Mouse (Mus musculus) hindbrain, embryonic 15.5 days (tissue): Measurements from ENCODE around the gene Elf4. TPM values are rescaled to one million over a fixed set of nuclear protein-coding genes. Genes with fewer than 3 reads are reported as not detected.

ENCODE experiments used
- ATAC-seq: fragments of 200-750 bp; cut with Nextera tagmentation; 2 replicates; pipeline ENCODE4 v1.8.0; 2017; ENCODE audit warnings: low read depth, moderate number of reproducible peaks, moderate TSS enrichment; ENCODE audit not compliant: low FRiP score
- H3K27ac ChIP-seq: fragments of 300-500 bp; sonication (generic); replicated peaks from 2 replicates; pipeline ENCODE4 v1.5.1; 2015; ENCODE audit warnings: mild to moderate bottlenecking, inconsistent platforms
- H3K27me3 ChIP-seq: fragments of 300-500 bp; sonication (generic); 2 replicates; pipeline ENCODE4 v1.6.1; 2015; ENCODE audit warnings: control low read depth, inconsistent platforms
- H3K36me3 ChIP-seq: fragments of 300-500 bp; sonication (generic); 2 replicates; pipeline ENCODE4 v1.6.1; 2015; ENCODE audit warnings: control low read depth, inconsistent platforms
- H3K4me1 ChIP-seq: fragments of 300-500 bp; sonication (generic); replicated peaks from 2 replicates; pipeline ENCODE4 v1.6.1; 2015; ENCODE audit warnings: control low read depth, inconsistent platforms
- H3K4me2 ChIP-seq: fragments of 300-500 bp; sonication (generic); 2 replicates; pipeline ENCODE4 v1.6.1; 2015; ENCODE audit warnings: moderate library complexity, mild to moderate bottlenecking, inconsistent platforms
- H3K4me3 ChIP-seq: fragments of 300-500 bp; sonication (generic); 2 replicates; pipeline ENCODE4 v1.5.1; 2015; ENCODE audit warnings: mild to moderate bottlenecking, inconsistent platforms
- H3K9ac ChIP-seq: fragments of 300-500 bp; sonication (generic); 2 replicates; pipeline ENCODE4 v1.6.1; 2015; ENCODE audit warnings: inconsistent platforms
- H3K9me3 ChIP-seq: fragments of 300-500 bp; sonication (generic); 2 replicates; pipeline ENCODE4 v1.6.1; 2016; ENCODE audit warnings: control low read depth, inconsistent platforms
- WGBS: fragments of 180-500 bp; shearing (Covaris S2); methylation state at CpG from one replicate; pipeline ENCODE4 v1.1.7; 2015; 5-methylcytosine and 5-hydroxymethylcytosine counted together
- polyA plus RNA-seq: library from polyadenylated mRNA; unstranded; fragments of >200 nt; fragmentation: Nextera tagmentation; extraction: Ambion mirVana; gene quantifications from 2 replicates; pipeline ENCODE4 v1.2.1, GENCODE M21; 2015

Gene Elf4
- polyA plus RNA-seq, 1 experiment from 2014 or later = 0.80 TPM

DNA sequence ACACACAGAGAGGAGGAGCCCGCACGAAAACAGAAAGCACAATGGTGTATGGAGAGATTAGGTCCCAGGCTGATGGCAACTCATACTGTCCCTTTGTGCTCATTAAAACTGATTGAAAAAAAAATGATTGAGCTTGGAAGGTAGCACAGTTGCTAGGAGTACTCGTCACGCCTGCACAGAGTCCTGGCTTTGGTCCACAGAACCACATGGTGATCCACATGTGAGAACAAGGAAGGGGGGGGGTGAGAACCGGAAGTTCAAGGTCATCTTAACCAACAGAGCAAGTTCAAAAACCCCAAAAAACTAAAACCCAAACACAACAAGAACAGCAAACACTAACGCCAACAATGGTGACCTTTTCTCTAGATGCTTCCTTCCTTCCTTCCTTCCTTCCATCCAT lies 50.3 kb downstream of the Elf4 start:
- H3K36me3 ChIP-seq = no peaks in the 10 kb centered on the region
- H3K9ac ChIP-seq = no peak overlapping the region
- no peak for ATAC-seq
- no peak overlapping the region for H3K4me2 ChIP-seq
- WGBS = 82% methylated on average over 6 of the region's 6 CpGs
- no peaks in the 10 kb centered on the region for H3K9me3 ChIP-seq
- no peaks in the 10 kb centered on the region for H3K27me3 ChIP-seq
- no peak overlapping the region for H3K27ac ChIP-seq
- no peak overlapping the region for H3K4me3 ChIP-seq
- no peaks in the 10 kb centered on the region for H3K4me1 ChIP-seq

DNA sequence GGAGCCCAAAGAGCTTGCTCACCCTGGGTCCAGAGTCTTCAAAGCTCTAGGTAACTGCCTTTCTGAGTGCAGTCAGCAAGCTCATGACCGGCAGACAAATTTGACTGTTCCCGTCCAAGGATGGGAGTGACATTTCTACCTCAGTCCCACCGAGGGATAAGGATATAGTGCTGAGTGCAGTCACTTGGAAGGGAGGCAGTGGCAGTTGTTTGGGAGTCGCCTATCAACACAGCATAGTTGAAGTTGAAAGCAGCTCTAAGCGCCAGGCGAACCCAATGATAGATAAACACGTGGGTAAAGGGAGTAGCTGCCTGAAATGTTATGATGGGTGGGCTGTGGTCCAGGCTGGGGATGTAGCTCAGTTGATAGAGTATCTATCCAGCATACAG lies 52.5 kb downstream of the Elf4 start:
- Histone ChIP-seq H3K9ac (no peak overlapping the region), H3K27me3 (no peaks in the 10 kb centered on the region), H3K4me3 (peak overlapping the region; percentile 48), H3K4me1 (no peaks in the 10 kb centered on the region), H3K9me3 (no peaks in the 10 kb centered on the region), H3K4me2 (peak overlapping the region; percentile 57), H3K27ac (no peak overlapping the region), H3K36me3 (no peaks in the 10 kb centered on the region)
- 28% methylated on average over 7 of the region's 7 CpGs for WGBS
- ATAC-seq = peak; percentile 38

GRCm38 (mm10) chrX:48409611-48410387 lies 53.1 kb downstream of the Elf4 start:
- WGBS = 22% methylated on average over 33 of the region's 36 CpGs
- no peak overlapping the region for H3K9ac ChIP-seq
- H3K4me1 ChIP-seq = no peaks in the 10 kb centered on the region
- no peak overlapping the region for H3K27ac ChIP-seq
- H3K36me3 ChIP-seq = 0 out of 2 replicates have a peak, but pooled peaks cover under 1% of the 10 kb centered on the region
- peak; percentile 92 for ATAC-seq
- peak overlapping the region; percentile 48 for H3K4me3 ChIP-seq
- peak overlapping the region; percentile 57 for H3K4me2 ChIP-seq
- no peaks in the 10 kb centered on the region for H3K27me3 ChIP-seq
- no peaks in the 10 kb centered on the region for H3K9me3 ChIP-seq

DNA sequence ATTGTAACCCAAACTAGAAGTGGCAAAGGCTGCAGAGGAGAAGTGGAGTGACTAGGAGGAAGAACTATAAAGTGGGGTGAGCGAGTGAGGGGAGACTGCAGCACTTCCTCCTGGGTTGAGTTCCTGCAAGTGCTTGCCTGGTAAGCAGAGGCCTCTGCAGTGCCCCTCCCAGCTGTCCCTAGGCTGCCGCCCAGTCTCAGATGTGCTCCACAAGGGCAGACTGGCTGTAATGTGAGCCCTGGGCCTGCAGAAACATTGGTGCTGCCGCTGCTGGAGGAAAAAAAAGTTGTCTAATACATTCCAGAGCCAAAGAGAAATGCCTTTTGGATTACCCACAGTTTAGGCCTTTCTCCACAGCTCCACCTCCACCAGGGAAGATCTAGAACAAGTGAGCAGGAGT lies 57.8 kb downstream of the Elf4 start:
- H3K27ac ChIP-seq = no peak overlapping the region
- no peak for ATAC-seq
- no peaks in the 10 kb centered on the region for H3K27me3 ChIP-seq
- H3K9me3 ChIP-seq = no peaks in the 10 kb centered on the region
- H3K4me3 ChIP-seq = no peak overlapping the region
- H3K4me2 ChIP-seq = no peak overlapping the region
- H3K4me1 ChIP-seq = no peaks in the 10 kb centered on the region
- no peak overlapping the region for H3K9ac ChIP-seq
- 51% methylated on average over 3 of the region's 3 CpGs for WGBS
- peaks cover 18% of the 10 kb centered on the region for H3K36me3 ChIP-seq

DNA sequence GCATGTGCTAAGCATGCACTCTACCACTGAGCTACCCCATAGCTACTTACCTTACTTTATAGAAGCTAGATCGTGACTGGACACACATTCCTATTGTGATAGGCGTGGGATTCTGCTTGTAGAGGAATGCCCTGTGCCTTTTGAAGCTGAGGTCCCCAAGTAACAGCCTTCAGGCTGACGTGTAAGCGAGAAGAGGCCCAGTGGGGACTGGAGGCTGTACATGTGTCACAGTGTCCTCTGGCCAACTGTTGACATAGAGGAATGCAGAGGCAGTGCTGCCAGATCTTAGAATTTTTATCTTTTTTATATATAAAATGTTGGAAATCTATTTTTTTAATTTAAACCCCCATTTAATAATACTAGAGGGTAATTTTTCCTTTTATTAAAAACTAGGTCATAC lies 62.9 kb downstream of the Elf4 start:
- Histone ChIP-seq H3K27me3 (no peaks in the 10 kb centered on the region), H3K4me1 (no peaks in the 10 kb centered on the region), H3K27ac (no peak overlapping the region), H3K4me2 (no peak overlapping the region), H3K4me3 (no peak overlapping the region), H3K9me3 (no peaks in the 10 kb centered on the region), H3K9ac (no peak overlapping the region), H3K36me3 (peaks cover 18% of the 10 kb centered on the region)
- WGBS = 80% methylated on average over 4 of the region's 4 CpGs
- ATAC-seq = no peak

DNA sequence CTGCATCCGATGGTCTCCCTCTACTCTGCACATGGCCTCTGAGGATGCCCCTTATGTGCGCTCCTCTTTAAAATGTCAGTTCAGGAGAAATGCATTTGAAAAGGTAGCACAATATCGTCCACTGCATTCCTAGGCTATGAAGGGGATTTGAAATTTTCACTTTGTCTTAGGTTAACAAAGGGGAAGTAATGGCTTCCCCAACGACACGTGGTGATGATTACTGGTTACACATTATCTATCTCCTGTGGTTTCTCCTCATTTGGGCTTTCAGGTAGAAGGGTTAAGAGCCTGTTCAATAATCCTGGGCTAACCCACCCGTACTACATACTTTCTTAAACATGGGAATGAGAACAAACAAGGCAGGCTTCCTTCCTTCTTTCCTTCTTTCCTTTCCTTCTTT lies 73.6 kb downstream of the Elf4 start:
- Histone ChIP-seq H3K36me3 (peaks cover 37% of the 10 kb centered on the region), H3K27ac (no peak overlapping the region), H3K27me3 (no peaks in the 10 kb centered on the region), H3K9ac (no peak overlapping the region), H3K4me1 (no peaks in the 10 kb centered on the region), H3K9me3 (no peaks in the 10 kb centered on the region), H3K4me2 (no peak overlapping the region), H3K4me3 (no peak overlapping the region)
- 85% methylated on average over 6 of the region's 6 CpGs for WGBS
- ATAC-seq = no peak

- no peak overlapping the region; the same call in 1 of the 2 replicates for H3K27ac ChIP-seq
- WGBS = 27% methylated on average over 4 of the region's 4 CpGs
- H3K4me1 ChIP-seq = no peaks in the 10 kb centered on the region
Measured at GRCm38 (mm10) chrX:48385927-48386326, 77.0 kb downstream of the Elf4 start.

DNA sequence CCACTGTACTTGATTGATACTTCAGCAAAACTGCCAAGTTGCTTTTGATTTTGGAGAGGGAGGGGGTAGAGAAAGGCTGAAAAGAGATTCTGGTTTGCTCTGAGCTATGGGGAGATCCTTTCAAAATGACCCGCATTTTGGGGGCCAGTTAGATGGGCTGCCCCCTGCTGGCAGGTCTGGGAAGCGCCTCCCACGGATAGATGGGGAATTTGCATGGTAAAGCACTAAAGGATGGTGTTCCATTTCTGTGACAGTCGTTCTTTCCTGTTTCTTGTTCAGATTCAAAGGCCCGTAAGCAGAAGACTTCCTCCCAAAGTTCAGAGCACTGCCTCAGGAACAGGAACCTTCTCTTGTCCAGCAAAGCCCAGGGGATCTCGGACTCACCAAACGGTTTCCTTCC lies 79.3 kb downstream of the Elf4 start:
- H3K4me3 ChIP-seq = no peak overlapping the region
- no peaks in the 10 kb centered on the region for H3K27me3 ChIP-seq
- WGBS = 48% methylated on average over 7 of the region's 7 CpGs
- H3K36me3 ChIP-seq = peaks cover 23% of the 10 kb centered on the region
- no peaks in the 10 kb centered on the region for H3K9me3 ChIP-seq
- ATAC-seq = no peak
- no peaks in the 10 kb centered on the region for H3K4me1 ChIP-seq
- no peak overlapping the region for H3K27ac ChIP-seq
- H3K9ac ChIP-seq = no peak overlapping the region
- no peak overlapping the region for H3K4me2 ChIP-seq

More at GRCm38 (mm10) chrX:48385927-48386326, 77.0 kb downstream of the Elf4 start:
- Histone ChIP-seq H3K9ac (no peak overlapping the region), H3K9me3 (no peaks in the 10 kb centered on the region), H3K4me3 (no peak overlapping the region), H3K27me3 (no peaks in the 10 kb centered on the region), H3K36me3 (peaks cover 32% of the 10 kb centered on the region), H3K4me2 (no peak overlapping the region)
- peak; percentile 61; the same call in 1 of the 2 replicates for ATAC-seq

GRCm38 (mm10) chrX:48367841-48368240 lies 95.1 kb downstream of the Elf4 start:
- Histone ChIP-seq H3K36me3 (peaks cover 8% of the 10 kb centered on the region; the same call in 1 of the 2 replicates), H3K27me3 (no peaks in the 10 kb centered on the region), H3K9me3 (no peaks in the 10 kb centered on the region), H3K9ac (no peak overlapping the region), H3K4me3 (no peak overlapping the region), H3K4me2 (no peak overlapping the region), H3K4me1 (no peaks in the 10 kb centered on the region), H3K27ac (no peak overlapping the region)
- no peak for ATAC-seq
- WGBS = 91% methylated on average over 9 of the region's 9 CpGs

DNA sequence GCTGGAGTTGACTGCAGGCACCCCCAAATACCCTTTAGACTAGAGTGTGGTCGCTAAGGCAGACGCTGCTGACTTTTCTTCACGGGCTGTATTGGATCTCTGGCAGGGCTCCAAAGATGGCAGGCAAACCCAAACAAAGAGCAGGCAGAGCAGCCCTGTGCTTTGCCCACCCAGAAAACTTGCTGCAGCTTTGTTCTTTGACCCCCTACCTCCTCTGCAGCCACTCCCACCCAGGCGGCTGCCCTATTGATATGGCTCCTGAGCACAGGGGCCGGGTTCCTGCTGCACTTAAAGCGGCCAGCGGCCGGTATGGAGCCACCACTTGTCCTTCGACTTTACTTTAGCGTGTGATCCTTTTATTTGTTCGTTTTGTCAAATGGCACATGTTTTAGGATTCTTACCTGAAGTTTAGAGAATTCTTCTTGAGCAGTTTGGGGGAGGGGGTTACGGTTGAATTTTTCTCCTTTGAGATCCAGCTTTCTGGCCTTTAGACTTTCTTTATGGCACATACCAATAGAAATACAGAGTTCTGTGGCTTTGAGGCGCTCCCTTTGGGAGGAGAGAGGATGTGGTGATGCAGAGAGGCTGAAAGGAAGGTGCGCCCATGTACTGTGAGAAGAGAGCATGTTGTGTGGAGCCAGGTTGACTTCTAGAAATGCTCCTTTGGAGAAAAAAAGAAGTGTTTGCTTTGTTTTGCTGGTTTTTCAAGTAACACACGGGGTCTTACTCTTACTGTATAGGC lies 96.9 kb downstream of the Elf4 start:
- Histone ChIP-seq H3K27me3 (no peaks in the 10 kb centered on the region), H3K27ac (no peak overlapping the region), H3K4me1 (no peaks in the 10 kb centered on the region), H3K36me3 (peaks cover 6% of the 10 kb centered on the region; the same call in 1 of the 2 replicates), H3K4me3 (no peak overlapping the region), H3K9ac (no peak overlapping the region), H3K9me3 (no peaks in the 10 kb centered on the region), H3K4me2 (0 out of 2 replicates have a peak overlapping the region, but pooled peaks have one; percentile 6)
- 45% methylated on average over 15 of the region's 15 CpGs for WGBS
- ATAC-seq = no peak
